In genomic region chr6:41562598-41562997, GRCm38 (mm10) we compare ENCODE assay signal across 9 mouse cellular contexts. TPM values are rescaled to one million over a fixed set of nuclear protein-coding genes. Genes with fewer than 3 reads are reported as not detected.
A peak's percentile ranks its signal among the peaks of the same experiment; 100 is the strongest.
DNase-seq lines count a peak whose midpoint lies in the region; ATAC-seq lines count a peak whose summit lies in the region.
"Had no signal": no experiment of that assay in that cellular context is flagged by ENCODE, and none has a peak within 500 bp of the region (broad histone marks: within the 10 kb centered on the region; RNA-seq: fewer than 3 reads in every experiment).

No protein-coding gene starts in this region.

- H3K36me3 ChIP-seq in kidney, embryonic 14.5 days (ENCODE audit: control insufficient read depth, insufficient read depth, low read length), result no peaks in the 10 kb centered on the region
- H3K36me3 ChIP-seq in embryonic facial prominence, embryonic 15.5 days, result no peaks in the 10 kb centered on the region
- H3K36me3 ChIP-seq in hindbrain, embryonic 15.5 days, result no peaks in the 10 kb centered on the region
- H3K36me3 ChIP-seq in midbrain, embryonic 13.5 days, result no peaks in the 10 kb centered on the region

- no peak for DNase-seq in kidney, postnatal 10 days
- no peak for DNase-seq in layer of hippocampus, adult 9-10 months (ENCODE audit: low spot score)
- DNase-seq in cerebellum, adult 11 months, result no peak
- no peak for DNase-seq in B cell, adult 2 months
- DNase-seq: cerebellum, postnatal 14 days had no signal

- H3K4me1 ChIP-seq in kidney, embryonic 14.5 days (ENCODE audit: control insufficient read depth, insufficient read depth, low read length), result no peaks in the 10 kb centered on the region
- H3K4me1 ChIP-seq in embryonic facial prominence, embryonic 15.5 days, result no peaks in the 10 kb centered on the region
- H3K4me1 ChIP-seq in hindbrain, embryonic 15.5 days (replicated peaks), result no peaks in the 10 kb centered on the region
- no peaks in the 10 kb centered on the region for H3K4me1 ChIP-seq in midbrain, embryonic 13.5 days (replicated peaks)

- no peaks in the 10 kb centered on the region for H3K9me3 ChIP-seq in kidney, embryonic 14.5 days (ENCODE audit: control insufficient read depth, low read length)
- no peaks in the 10 kb centered on the region for H3K9me3 ChIP-seq in embryonic facial prominence, embryonic 15.5 days (replicated peaks)
- H3K9me3 ChIP-seq in hindbrain, embryonic 15.5 days, result no peaks in the 10 kb centered on the region
- no peaks in the 10 kb centered on the region for H3K9me3 ChIP-seq in midbrain, embryonic 13.5 days

- WGBS in kidney, embryonic 14.5 days, result 87% methylated on average over 4 of the region's 4 CpGs
- whole genome bisulfite sequencing in embryonic facial prominence, embryonic 15.5 days, result 85% methylated on average over 4 of the region's 4 CpGs
- 92% methylated on average over 4 of the region's 4 CpGs for WGBS in hindbrain, embryonic 15.5 days
- 91% methylated on average over 4 of the region's 4 CpGs for WGBS in midbrain, embryonic 13.5 days

- no peaks in the 10 kb centered on the region for H3K27me3 ChIP-seq in kidney, embryonic 14.5 days (ENCODE audit: control insufficient read depth, insufficient read depth, low read length)
- no peaks in the 10 kb centered on the region for H3K27me3 ChIP-seq in embryonic facial prominence, embryonic 15.5 days
- no peaks in the 10 kb centered on the region for H3K27me3 ChIP-seq in hindbrain, embryonic 15.5 days
- H3K27me3 ChIP-seq in midbrain, embryonic 13.5 days, result no peaks in the 10 kb centered on the region

- no peak overlapping the region for H3K9ac ChIP-seq in kidney, embryonic 14.5 days (ENCODE audit: low read depth, low read length)
- no peak overlapping the region for H3K9ac ChIP-seq in embryonic facial prominence, embryonic 15.5 days
- no peak overlapping the region for H3K9ac ChIP-seq in hindbrain, embryonic 15.5 days
- no peak overlapping the region for H3K9ac ChIP-seq in midbrain, embryonic 13.5 days (replicated peaks)

- no peak overlapping the region for H3K27ac ChIP-seq in kidney, embryonic 14.5 days (ENCODE audit: low read depth, low read length)
- no peak overlapping the region for H3K27ac ChIP-seq in embryonic facial prominence, embryonic 15.5 days (replicated peaks)
- H3K27ac ChIP-seq in hindbrain, embryonic 15.5 days (replicated peaks), result no peak overlapping the region
- no peak overlapping the region for H3K27ac ChIP-seq in midbrain, embryonic 13.5 days

- H3K4me3 ChIP-seq in kidney, embryonic 14.5 days (ENCODE audit: low read length), result peak overlapping the region; percentile 18; the same call in 1 of the 2 replicates
- peak overlapping the region; percentile 23 for H3K4me3 ChIP-seq in embryonic facial prominence, embryonic 15.5 days (replicated peaks)
- H3K4me3 ChIP-seq in hindbrain, embryonic 15.5 days, result peak overlapping the region; percentile 28
- H3K4me3 ChIP-seq in midbrain, embryonic 13.5 days (replicated peaks), result peak overlapping the region; percentile 29

- no peak overlapping the region for H3K4me2 ChIP-seq in kidney, embryonic 14.5 days (replicated peaks; ENCODE audit: low read depth, low read length)
- H3K4me2 ChIP-seq in embryonic facial prominence, embryonic 15.5 days (replicated peaks), result 0 out of 2 replicates have a peak overlapping the region, but pooled peaks have one; percentile 2
- H3K4me2 ChIP-seq in hindbrain, embryonic 15.5 days, result peak overlapping the region; percentile 25
- H3K4me2 ChIP-seq in midbrain, embryonic 13.5 days (replicated peaks), result peak overlapping the region; percentile 39

- no peak for ATAC-seq in kidney, embryonic 14.5 days (ENCODE audit: low FRiP score, low TSS enrichment)
- ATAC-seq in embryonic facial prominence, embryonic 15.5 days (ENCODE audit: insufficient number of reproducible peaks, low FRiP score, low TSS enrichment, low read depth), result no peak
- ATAC-seq in hindbrain, embryonic 15.5 days (ENCODE audit: low FRiP score, low read depth), result no peak
- ATAC-seq in midbrain, embryonic 13.5 days, result peak; percentile 21; the same call in 1 of the 2 replicates

RNA-seq across cellular contexts. Expression of gene Prss2, which starts 41.0 kb away (rescaled TPM):
- not detected in 2 replicates for polyA plus RNA-seq in kidney, embryonic 14.5 days (2014; fragmentation: Nextera tagmentation; extraction: Ambion mirVana)
- not detected in 2 replicates for polyA plus RNA-seq in embryonic facial prominence, embryonic 15.5 days (2015; fragmentation: Nextera tagmentation; extraction: Ambion mirVana)
- polyA plus RNA-seq in hindbrain, embryonic 15.5 days (2015; fragmentation: Nextera tagmentation; extraction: Ambion mirVana), result not detected in 2 replicates
- polyA plus RNA-seq in midbrain, embryonic 13.5 days (2015; fragmentation: Nextera tagmentation; extraction: Ambion mirVana), result not detected in 2 replicates

RNA-seq across cellular contexts. Expression of gene Ephb6, which starts 42.7 kb away (rescaled TPM):
- polyA plus RNA-seq in kidney, embryonic 14.5 days (2014; fragmentation: Nextera tagmentation; extraction: Ambion mirVana), result 9.2 and 11.8 TPM in 2 replicates
- polyA plus RNA-seq in embryonic facial prominence, embryonic 15.5 days (2015; fragmentation: Nextera tagmentation; extraction: Ambion mirVana), result 27.4 and 28.4 TPM in 2 replicates
- 40.1 and 44.4 TPM in 2 replicates for polyA plus RNA-seq in hindbrain, embryonic 15.5 days (2015; fragmentation: Nextera tagmentation; extraction: Ambion mirVana)
- polyA plus RNA-seq in midbrain, embryonic 13.5 days (2015; fragmentation: Nextera tagmentation; extraction: Ambion mirVana), result 26.6 and 31.2 TPM in 2 replicates
